Mouse (Mus musculus) lung, postnatal 0 days (tissue): Measurements from ENCODE around the gene Wdtc1. TPM values are rescaled to one million over a fixed set of nuclear protein-coding genes. Genes with fewer than 3 reads are reported as not detected.

Source experiments
- ATAC-seq: fragments of 200-750 bp; cut with Nextera tagmentation; 2 replicates; pipeline ENCODE4 v1.8.0; 2017; ENCODE audit warnings: moderate library complexity
- DNase-seq: peaks from one replicate; pipeline ENCODE4 v3.0.0-alpha.2; 2016; ENCODE audit warnings: low spot score
- H3K27ac ChIP-seq: fragments of 300-500 bp; sonication (generic); 2 replicates; pipeline ENCODE4 v1.5.1; 2014; ENCODE audit warnings: antibody characterized with exemption, mild to moderate bottlenecking, low read length, mixed read lengths
- H3K27me3 ChIP-seq: fragments of 300-500 bp; sonication (generic); replicated peaks from 2 replicates; pipeline ENCODE4 v1.6.1; 2014; ENCODE audit warnings: low read length, mixed read lengths; ENCODE audit not compliant: insufficient read depth
- H3K36me3 ChIP-seq: fragments of 300-500 bp; sonication (generic); 2 replicates; pipeline ENCODE4 v1.6.1; 2014; ENCODE audit warnings: low read length, mixed read lengths; ENCODE audit not compliant: insufficient read depth
- H3K4me1 ChIP-seq: fragments of 300-500 bp; sonication (generic); 2 replicates; pipeline ENCODE4 v1.6.1; 2014; ENCODE audit warnings: antibody characterized with exemption, low read depth, low read length, mixed read lengths; ENCODE audit not compliant: insufficient read depth
- H3K4me2 ChIP-seq: fragments of 300-500 bp; sonication (generic); replicated peaks from 2 replicates; pipeline ENCODE4 v1.6.1; 2014; ENCODE audit warnings: low read depth, mild to moderate bottlenecking, low read length, moderate library complexity, mixed read lengths
- H3K4me3 ChIP-seq: fragments of 300-500 bp; sonication (generic); 2 replicates; pipeline ENCODE4 v1.5.1; 2014; ENCODE audit warnings: low read depth, low read length
- H3K9ac ChIP-seq: fragments of 300-500 bp; sonication (generic); replicated peaks from 2 replicates; pipeline ENCODE4 v1.6.1; 2014; ENCODE audit warnings: low read depth, mild to moderate bottlenecking
- H3K9me3 ChIP-seq: fragments of 300-500 bp; sonication (generic); 2 replicates; pipeline ENCODE4 v1.6.1; 2016; ENCODE audit warnings: low read length, mixed read lengths
- CTCF ChIP-seq: IDR thresholded peaks from 2 replicates; pipeline ENCODE4 v1.5.1; 2016; ENCODE audit warnings: antibody characterized with exemption, mild to moderate bottlenecking
- EP300 ChIP-seq: IDR thresholded peaks from 2 replicates; pipeline ENCODE4 v1.6.1; 2016; ENCODE audit warnings: antibody characterized with exemption, mild to moderate bottlenecking, control low read depth
- WGBS: fragments of 180-500 bp; shearing (Covaris S2); extraction: QIAGEN DNeasy Blood & Tissue Kit; methylation state at CpG from one replicate; pipeline ENCODE4 v1.1.7; 2014; 5-methylcytosine and 5-hydroxymethylcytosine counted together
- polyA plus RNA-seq: library from polyadenylated mRNA; unstranded; fragments of >200 nt; fragmentation: Nextera tagmentation; extraction: Ambion mirVana; gene quantifications from 2 replicates; pipeline ENCODE4 v1.2.1, GENCODE M21; 2015

The Wdtc1 gene
- polyA plus RNA-seq, 1 experiment from 2014 or later: 9.9 TPM

GRCm38 (mm10) chr4:133251214-133251613 lies 102.1 kb downstream of the Wdtc1 start:
- Histone ChIP-seq H3K27me3 (0 out of 2 replicates have a peak, but pooled peaks cover 27% of the 10 kb centered on the region), H3K4me2 (peak overlapping the region; percentile 35), H3K9ac (no peak overlapping the region), H3K36me3 (peaks cover 13% of the 10 kb centered on the region), H3K27ac (no peak overlapping the region), H3K4me3 (0 out of 2 replicates have a peak overlapping the region, but pooled peaks have one; percentile 1), H3K4me1 (peaks cover 7% of the 10 kb centered on the region; the same call in 1 of the 2 replicates), H3K9me3 (no peaks in the 10 kb centered on the region)
- TF ChIP-seq CTCF: no peak
- no peak for TF ChIP-seq EP300
- 9% methylated on average over 31 of the region's 31 CpGs for WGBS
- DNase-seq (no peak), ATAC-seq (no peak)

DNA sequence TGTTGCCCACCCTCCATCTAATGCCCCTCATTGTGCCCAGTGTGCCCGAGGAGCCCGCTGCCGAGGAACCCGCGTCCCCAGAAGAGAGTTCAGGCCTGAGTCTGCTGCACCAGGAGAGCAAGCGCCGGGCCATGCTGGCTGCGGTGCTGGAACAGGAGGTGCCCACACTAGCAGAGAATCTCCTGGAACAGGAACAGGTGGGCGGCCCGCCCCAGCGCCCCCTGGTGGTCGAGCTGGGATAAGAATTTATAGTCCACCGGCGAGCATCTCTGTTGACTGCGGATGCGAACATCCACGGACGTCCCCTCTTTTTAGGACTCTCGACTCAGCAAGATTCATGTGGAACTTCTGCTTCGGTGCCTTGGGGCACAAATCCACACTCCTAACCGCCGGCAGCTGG lies 102.7 kb downstream of the Wdtc1 start:
- 8% methylated on average over 22 of the region's 22 CpGs for WGBS
- H3K27me3 ChIP-seq: 0 out of 2 replicates have a peak, but pooled peaks cover 24% of the 10 kb centered on the region

DNA sequence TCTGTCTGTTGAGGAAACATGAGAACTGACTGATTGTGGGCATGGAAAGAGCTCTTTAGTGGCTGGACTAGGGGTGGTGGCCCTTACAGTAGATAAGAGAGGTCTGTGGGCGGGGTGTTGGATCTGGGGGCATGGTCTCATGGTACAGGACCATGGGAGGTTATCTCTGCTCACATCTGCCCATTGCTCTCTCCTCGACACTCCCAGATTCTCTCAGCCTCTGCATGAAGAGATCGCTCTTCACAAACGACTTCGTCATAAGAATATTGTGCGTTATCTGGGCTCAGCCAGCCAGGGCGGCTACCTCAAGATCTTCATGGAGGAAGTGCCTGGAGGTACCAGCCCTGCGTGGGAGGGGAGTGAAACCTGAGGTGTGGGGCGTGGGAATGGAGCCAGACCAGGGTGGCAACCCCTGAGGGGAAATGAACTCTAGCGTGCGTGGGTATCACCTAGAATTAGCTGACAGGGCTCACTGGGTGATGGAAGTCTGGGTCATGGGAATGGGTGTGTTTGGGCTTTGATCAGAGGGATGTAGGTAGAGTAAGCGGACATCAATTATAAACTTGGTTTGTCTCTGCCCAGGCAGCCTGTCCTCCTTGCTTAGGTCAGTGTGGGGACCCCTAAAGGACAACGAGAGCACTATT lies 105.4 kb downstream of the Wdtc1 start:
- Histone ChIP-seq H3K4me1 (peaks cover 7% of the 10 kb centered on the region; the same call in 1 of the 2 replicates), H3K9me3 (no peaks in the 10 kb centered on the region), H3K4me3 (no peak overlapping the region), H3K27me3 (0 out of 2 replicates have a peak, but pooled peaks cover 24% of the 10 kb centered on the region), H3K27ac (no peak overlapping the region), H3K4me2 (no peak overlapping the region), H3K36me3 (peaks cover 13% of the 10 kb centered on the region), H3K9ac (no peak overlapping the region)
- 61% methylated on average over 13 of the region's 13 CpGs for WGBS
- TF ChIP-seq EP300 (no peak), CTCF (no peak)
- ATAC-seq (no peak), DNase-seq (peak; percentile 11)

More for the DNA sequence above, 102.7 kb downstream of the Wdtc1 start:
- DNase-seq: peak; percentile 79
- ATAC-seq: peak; percentile 55
- Histone ChIP-seq H3K4me1 (peaks cover 7% of the 10 kb centered on the region; the same call in 1 of the 2 replicates), H3K27ac (no peak overlapping the region), H3K4me2 (peak overlapping the region; percentile 35), H3K9me3 (no peaks in the 10 kb centered on the region), H3K4me3 (no peak overlapping the region), H3K9ac (no peak overlapping the region), H3K36me3 (peaks cover 13% of the 10 kb centered on the region)
- TF ChIP-seq EP300 (no peak), CTCF (peak; percentile 86)

DNA sequence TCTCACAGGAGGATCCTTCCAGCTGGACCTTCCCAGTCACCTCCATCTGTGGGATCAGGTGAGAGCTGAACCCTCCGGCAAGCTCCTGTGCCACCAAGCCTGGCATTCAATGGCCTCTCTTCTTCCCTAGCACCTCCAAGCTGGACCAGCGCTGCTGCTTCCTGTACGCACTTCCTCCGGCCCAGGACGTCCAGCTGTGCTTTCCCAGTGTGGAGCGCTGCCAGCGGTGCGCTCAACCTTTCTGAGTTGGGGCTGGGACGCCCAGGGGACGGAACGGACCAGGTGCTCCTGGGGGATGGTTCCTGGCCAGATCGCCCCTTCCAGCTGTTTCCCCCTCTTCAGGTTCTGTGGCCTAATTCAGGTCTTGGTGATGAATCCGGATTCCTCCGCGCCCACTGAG lies 106.2 kb downstream of the Wdtc1 start:
- H3K4me3 ChIP-seq: no peak overlapping the region
- peak; percentile 57 for DNase-seq

GRCm38 (mm10) chr4:133244289-133244688 lies 109.0 kb downstream of the Wdtc1 start:
- Histone ChIP-seq H3K27ac (no peak overlapping the region), H3K4me2 (no peak overlapping the region)

More for the DNA sequence above, 106.2 kb downstream of the Wdtc1 start:
- peak; percentile 66 for ATAC-seq
- Histone ChIP-seq H3K4me2 (0 out of 2 replicates have a peak overlapping the region, but pooled peaks have one; percentile 14), H3K27ac (no peak overlapping the region), H3K9ac (no peak overlapping the region), H3K27me3 (0 out of 2 replicates have a peak, but pooled peaks cover 21% of the 10 kb centered on the region), H3K36me3 (peaks cover 13% of the 10 kb centered on the region), H3K4me1 (peaks cover 13% of the 10 kb centered on the region; the same call in 1 of the 2 replicates), H3K9me3 (no peaks in the 10 kb centered on the region)
- TF ChIP-seq CTCF (no peak), EP300 (peak; percentile 86)
- 33% methylated on average over 15 of the region's 15 CpGs for WGBS

DNA sequence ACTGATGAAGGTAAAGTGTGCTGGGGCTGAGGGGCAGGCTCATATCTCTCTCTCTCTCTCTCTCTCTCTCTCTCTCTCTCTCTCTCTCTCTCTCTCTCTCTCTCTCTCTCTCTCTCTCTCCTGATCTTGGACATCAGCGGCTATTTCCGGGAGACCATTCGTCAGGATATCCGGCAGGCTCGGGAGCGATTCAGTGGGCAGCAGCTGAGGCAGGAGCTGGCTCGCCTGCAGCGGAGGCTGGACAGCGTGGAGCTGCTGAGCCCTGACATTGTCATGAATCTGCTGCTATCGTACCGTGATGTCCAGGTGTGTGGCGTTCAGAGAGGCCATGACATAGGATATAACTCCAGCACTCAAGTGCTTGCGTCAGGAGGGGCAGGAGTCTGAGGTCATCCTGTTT lies 109.7 kb downstream of the Wdtc1 start:
- Histone ChIP-seq H3K27me3 (no peaks in the 10 kb centered on the region), H3K9ac (no peak overlapping the region)
- no peak for DNase-seq

More at GRCm38 (mm10) chr4:133244289-133244688, 109.0 kb downstream of the Wdtc1 start:
- WGBS: 73% methylated on average over 1 of the region's 1 CpGs
- DNase-seq (no peak), ATAC-seq (no peak)
- H3K9me3 ChIP-seq: no peaks in the 10 kb centered on the region
- TF ChIP-seq CTCF (no peak), EP300 (no peak)
- no peaks in the 10 kb centered on the region for H3K36me3 ChIP-seq
- H3K4me1 ChIP-seq: peaks cover 5% of the 10 kb centered on the region; the same call in 1 of the 2 replicates
- no peak overlapping the region for H3K4me3 ChIP-seq
- H3K27me3 ChIP-seq: no peaks in the 10 kb centered on the region
- H3K9ac ChIP-seq: no peak overlapping the region

More for the DNA sequence above, 109.7 kb downstream of the Wdtc1 start:
- H3K4me2 ChIP-seq: 0 out of 2 replicates have a peak overlapping the region, but pooled peaks have one; percentile 14
- H3K36me3 ChIP-seq: no peaks in the 10 kb centered on the region
- ATAC-seq: no peak
- WGBS: 24% methylated on average over 13 of the region's 13 CpGs
- no peak overlapping the region for H3K4me3 ChIP-seq
- peaks cover 5% of the 10 kb centered on the region; the same call in 1 of the 2 replicates for H3K4me1 ChIP-seq
- TF ChIP-seq EP300 (peak; percentile 19; the same call in 1 of the 2 replicates), CTCF (no peak)
- H3K27ac ChIP-seq: peak overlapping the region; percentile 99; the same call in 1 of the 2 replicates
- H3K9me3 ChIP-seq: no peaks in the 10 kb centered on the region
